Mouse (Mus musculus) spleen, adult 2 months (tissue): ENCODE measurements around the gene Gabbr2. TPM values are rescaled to one million over a fixed set of nuclear protein-coding genes. Genes with fewer than 3 reads are reported as not detected.

ENCODE experiments used
- DNase-seq, 2 experiments: peaks; one replicate each; pipeline versions ENCODE4 v3.0.0 to v3.0.0-alpha.2; 2012 to 2021; ENCODE audit warnings: low spot score in 2 of 2, low read depth in 1 of 2
- H3K27ac ChIP-seq: fragments of 200-500 bp; 2 replicates; pipeline ENCODE4 v1.5.1; 2012; ENCODE audit warnings: low read length, inconsistent platforms; ENCODE audit not compliant: insufficient read depth
- H3K27me3 ChIP-seq: fragments of 200-500 bp; 2 replicates; pipeline ENCODE4 v1.6.1; 2012; ENCODE audit warnings: mild to moderate bottlenecking, moderate library complexity, low read length, inconsistent platforms; ENCODE audit not compliant: control insufficient read depth, insufficient read depth
- H3K36me3 ChIP-seq: fragments of 200-500 bp; 2 replicates; pipeline ENCODE4 v1.6.1; 2012; ENCODE audit warnings: mild to moderate bottlenecking, low read length, inconsistent platforms; ENCODE audit not compliant: control insufficient read depth, insufficient read depth
- H3K4me1 ChIP-seq: fragments of 200-500 bp; 2 replicates; pipeline ENCODE4 v1.6.1; 2011; ENCODE audit warnings: inconsistent platforms; ENCODE audit not compliant: control insufficient read depth, insufficient read depth, insufficient read length
- H3K4me3 ChIP-seq: fragments of 200-500 bp; 2 replicates; pipeline ENCODE4 v1.5.1; 2011; ENCODE audit warnings: mild to moderate bottlenecking, inconsistent platforms; ENCODE audit not compliant: insufficient read depth, insufficient read length; ENCODE audit errors: extremely low read depth
- CTCF ChIP-seq: fragments of 200-500 bp; IDR thresholded peaks from 2 replicates; pipeline ENCODE4 v1.5.1; 2011; ENCODE audit warnings: mild to moderate bottlenecking, inconsistent platforms; ENCODE audit not compliant: insufficient read depth, insufficient read length, insufficient replicate concordance; ENCODE audit errors: extremely low read depth
- POLR2A ChIP-seq: fragments of 200-500 bp; IDR thresholded peaks from 2 replicates; pipeline ENCODE4 v1.6.1; 2011; ENCODE audit warnings: low read depth, low read length, inconsistent platforms
- whole genome bisulfite sequencing: fragments of 180-500 bp; shearing (Covaris S2); methylation state at CpG from one replicate; pipeline ENCODE4 v1.1.7; 2018; 5-methylcytosine and 5-hydroxymethylcytosine counted together
- polyA plus RNA-seq: library from polyadenylated mRNA; depleted of rRNA; stranded (reverse); fragments of >200 nt; gene quantifications from 2 replicates; pipeline ENCODE4 v1.2.3, GENCODE M21; 2012

The Gabbr2 gene
- polyA plus RNA-seq, 1 experiment: not detected

GRCm38 (mm10) chr4:46988824-46989223 is 2.8 kb downstream of the Gabbr2 start:
- WGBS: 81% methylated on average over 4 of the region's 4 CpGs
- H3K4me3 ChIP-seq: no peak overlapping the region
- TF ChIP-seq CTCF (no peak), POLR2A (no peak)
- no peaks in the 10 kb centered on the region; the same call in 1 of the 2 replicates for H3K4me1 ChIP-seq
- H3K36me3 ChIP-seq: no peaks in the 10 kb centered on the region
- H3K27ac ChIP-seq: no peak overlapping the region
- H3K27me3 ChIP-seq: peaks cover 13% of the 10 kb centered on the region
- no peak for DNase-seq

DNA sequence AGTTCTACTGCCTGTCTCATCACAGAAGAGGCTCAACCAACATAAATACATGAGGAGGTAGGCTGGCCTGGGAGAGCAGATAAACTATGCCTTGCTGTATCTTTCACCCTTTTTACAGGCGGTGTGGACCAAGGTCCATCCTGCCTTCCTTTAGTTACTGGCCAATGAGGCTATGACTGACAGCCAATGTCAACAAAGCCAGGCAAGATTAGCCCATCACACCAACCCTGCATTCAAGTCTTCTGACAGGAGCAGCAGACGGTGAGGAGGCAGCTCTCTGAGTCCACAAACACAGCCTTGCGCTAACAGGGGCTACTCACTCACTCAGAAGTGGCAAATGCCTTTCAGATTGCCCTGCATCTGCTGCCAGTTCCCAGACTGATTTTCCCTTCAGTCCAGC is 3.4 kb downstream of the Gabbr2 start:
- no peak overlapping the region for H3K27ac ChIP-seq
- 77% methylated on average over 3 of the region's 3 CpGs for WGBS
- no peak for DNase-seq

GRCm38 (mm10) chr4:46987809-46988208 is 3.9 kb downstream of the Gabbr2 start:
- H3K27me3 ChIP-seq: peaks cover 13% of the 10 kb centered on the region
- H3K27ac ChIP-seq: no peak overlapping the region
- 93% methylated on average over 6 of the region's 6 CpGs for WGBS

More for the DNA sequence above, 3.4 kb downstream of the Gabbr2 start:
- Histone ChIP-seq H3K4me1 (no peaks in the 10 kb centered on the region; the same call in 1 of the 2 replicates), H3K27me3 (peaks cover 13% of the 10 kb centered on the region), H3K36me3 (no peaks in the 10 kb centered on the region), H3K4me3 (no peak overlapping the region)
- TF ChIP-seq CTCF: no peak
- TF ChIP-seq POLR2A: no peak

DNA sequence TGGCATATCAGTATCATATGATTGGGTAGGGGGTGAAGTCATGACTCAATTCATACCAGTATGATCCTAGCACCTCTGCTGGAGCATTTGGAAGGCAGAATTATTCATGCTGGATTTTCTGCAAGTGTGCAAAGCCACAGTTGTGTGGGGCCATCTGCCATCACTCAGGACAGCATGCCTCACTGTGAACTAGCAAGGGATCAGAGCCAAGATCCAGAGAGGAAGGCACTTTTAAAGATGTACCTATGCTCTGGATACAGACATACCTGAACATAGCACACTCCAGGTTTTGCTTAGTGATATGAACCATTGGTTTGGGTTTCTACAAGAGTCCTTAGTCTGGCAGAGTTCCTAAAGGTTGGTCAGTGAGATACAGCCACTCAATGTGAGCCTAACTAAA is 5.6 kb downstream of the Gabbr2 start:
- TF ChIP-seq CTCF (no peak), POLR2A (no peak)
- H3K36me3 ChIP-seq: no peaks in the 10 kb centered on the region
- H3K4me3 ChIP-seq: no peak overlapping the region
- no peak overlapping the region for H3K27ac ChIP-seq
- H3K27me3 ChIP-seq: peaks cover 2% of the 10 kb centered on the region
- no peak for DNase-seq
- H3K4me1 ChIP-seq: no peaks in the 10 kb centered on the region

More at GRCm38 (mm10) chr4:46987809-46988208, 3.9 kb downstream of the Gabbr2 start:
- no peak overlapping the region for H3K4me3 ChIP-seq
- DNase-seq: no peak
- TF ChIP-seq CTCF (no peak), POLR2A (no peak)
- H3K4me1 ChIP-seq: no peaks in the 10 kb centered on the region; the same call in 1 of the 2 replicates
- no peaks in the 10 kb centered on the region for H3K36me3 ChIP-seq

DNA sequence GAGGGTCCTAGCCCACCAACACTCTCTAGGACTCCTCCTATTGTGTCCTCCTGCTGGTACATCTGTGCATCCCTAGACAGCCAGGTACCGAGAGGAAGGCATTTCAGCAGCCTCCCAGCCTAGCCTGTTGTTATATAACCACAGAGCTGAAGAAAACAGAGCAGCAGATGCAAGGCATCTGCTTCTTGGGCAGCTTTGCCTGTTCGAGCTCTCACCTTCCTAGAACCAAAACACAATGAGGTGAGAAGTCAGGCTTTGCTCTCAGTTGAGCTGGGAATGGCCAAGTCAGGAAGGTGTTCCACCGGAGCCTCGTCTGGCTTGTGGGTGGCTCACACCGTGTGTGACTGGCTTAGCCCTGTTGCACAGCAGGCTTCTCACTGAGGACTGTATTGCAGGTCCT is 8.8 kb downstream of the Gabbr2 start:
- H3K27ac ChIP-seq: no peak overlapping the region
- H3K36me3 ChIP-seq: no peaks in the 10 kb centered on the region
- no peak for TF ChIP-seq CTCF
- TF ChIP-seq POLR2A: no peak
- DNase-seq: no peak
- H3K27me3 ChIP-seq: no peaks in the 10 kb centered on the region
- no peaks in the 10 kb centered on the region for H3K4me1 ChIP-seq
- no peak overlapping the region for H3K4me3 ChIP-seq
- 60% methylated on average over 5 of the region's 5 CpGs for WGBS

DNA sequence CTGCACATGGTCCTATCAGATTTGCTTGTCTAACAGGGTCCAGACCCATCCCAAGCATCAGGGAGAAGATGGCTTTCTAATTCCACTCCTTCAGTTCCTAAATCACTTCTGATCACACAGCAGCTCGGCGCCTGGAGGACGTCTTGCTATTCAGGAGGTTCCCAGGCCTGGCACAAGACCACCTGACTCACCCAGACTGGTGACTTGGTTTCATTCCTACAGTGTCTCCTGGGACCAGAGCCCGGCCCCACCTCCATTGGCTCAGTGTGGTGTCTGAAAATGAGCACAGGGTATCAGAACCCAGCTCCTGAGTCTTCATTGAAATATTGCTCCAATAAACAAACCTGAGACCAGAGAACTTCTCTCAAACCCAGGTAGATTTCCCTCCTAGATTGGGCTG is 9.6 kb downstream of the Gabbr2 start:
- TF ChIP-seq CTCF (no peak), POLR2A (no peak)
- Histone ChIP-seq H3K4me1 (no peaks in the 10 kb centered on the region), H3K4me3 (no peak overlapping the region), H3K36me3 (no peaks in the 10 kb centered on the region), H3K27ac (no peak overlapping the region), H3K27me3 (no peaks in the 10 kb centered on the region)
- DNase-seq: no peak
- 82% methylated on average over 4 of the region's 4 CpGs for WGBS

- WGBS: 84% methylated on average over 6 of the region's 6 CpGs
- Histone ChIP-seq H3K27ac (no peak overlapping the region), H3K4me3 (no peak overlapping the region), H3K36me3 (no peaks in the 10 kb centered on the region), H3K4me1 (no peaks in the 10 kb centered on the region), H3K27me3 (no peaks in the 10 kb centered on the region)
- no peak for DNase-seq
- TF ChIP-seq CTCF: no peak
- no peak for TF ChIP-seq POLR2A
Observed at GRCm38 (mm10) chr4:46978371-46978770, 13.3 kb downstream of the Gabbr2 start.
